8 mouse cellular contexts compared by ENCODE assay signal in the genomic region with DNA sequence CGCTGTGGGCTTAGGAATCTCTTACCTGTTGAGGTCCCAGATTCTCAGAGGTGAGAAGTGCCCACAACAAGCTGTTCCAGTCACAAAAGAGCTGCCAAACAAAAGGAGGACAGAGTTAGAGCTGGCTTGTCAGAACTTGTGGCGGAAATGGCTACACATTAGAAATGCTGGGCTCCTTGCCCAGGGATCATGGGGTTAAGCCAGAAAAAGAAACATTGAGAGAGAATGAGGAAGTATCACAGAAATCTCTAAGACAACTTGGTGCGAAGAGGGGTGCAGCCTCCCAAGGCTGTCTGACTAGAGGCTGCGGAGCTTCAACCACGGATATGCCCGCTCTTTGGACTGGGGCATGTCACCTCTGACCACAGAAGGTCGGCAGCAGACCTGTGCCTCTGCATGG. TPM values are rescaled to one million over a fixed set of nuclear protein-coding genes. Genes with fewer than 3 reads are reported as not detected.
A peak's percentile ranks its signal among the peaks of the same experiment; 100 is the strongest.
DNase-seq lines count a peak whose midpoint lies in the region; ATAC-seq and TF ChIP-seq lines count a peak whose summit lies in the region.

No protein-coding gene starts in this region.

- no peak for ATAC-seq in heart, embryonic 11.5 days (replicated peaks; ENCODE audit: insufficient number of reproducible peaks, low FRiP score, low TSS enrichment)
- ATAC-seq in megakaryocyte-erythroid progenitor cell, adult 5-6 weeks (replicated peaks; ENCODE audit: low FRiP score, low TSS enrichment, poor library complexity, severe bottlenecking): 0 out of 2 replicates have a peak, but pooled peaks have one; percentile 31
- ATAC-seq in hindbrain, embryonic 16.5 days: no peak

- no peak for TF ChIP-seq EP300 in heart, adult 2 months (IDR thresholded peaks at IDR 0.05; ENCODE audit: insufficient read depth, low read depth, low read length)

- no peak for TF ChIP-seq CTCF in heart, adult 2 months (IDR thresholded peaks at IDR 0.05)

- no peak overlapping the region for H3K4me3 ChIP-seq in heart, adult 2 months
- H3K4me3 ChIP-seq in heart, embryonic 11.5 days (ENCODE audit: low read depth, low read length): no peak overlapping the region
- no peak overlapping the region for H3K4me3 ChIP-seq in hindbrain, embryonic 16.5 days (ENCODE audit: low read length)

- no peaks in the 10 kb centered on the region for H3K27me3 ChIP-seq in heart, adult 2 months (ENCODE audit: control insufficient read depth, insufficient read depth, low read length)
- H3K27me3 ChIP-seq in heart, embryonic 11.5 days (ENCODE audit: control insufficient read depth, insufficient read depth, low read length): no peaks in the 10 kb centered on the region
- no peaks in the 10 kb centered on the region for H3K27me3 ChIP-seq in hindbrain, embryonic 16.5 days (replicated peaks; ENCODE audit: control insufficient read depth, insufficient read depth, low read length)

- peaks cover 7% of the 10 kb centered on the region for H3K4me1 ChIP-seq in heart, adult 2 months (ENCODE audit: control insufficient read depth, insufficient read depth, low read length)
- H3K4me1 ChIP-seq in heart, embryonic 11.5 days (ENCODE audit: control insufficient read depth, insufficient read depth, low read length): no peaks in the 10 kb centered on the region; the same call in 1 of the 2 replicates
- H3K4me1 ChIP-seq in hindbrain, embryonic 16.5 days (ENCODE audit: control insufficient read depth, insufficient read depth, low read depth, low read length): peaks cover 12% of the 10 kb centered on the region

- peaks cover 4% of the 10 kb centered on the region for H3K36me3 ChIP-seq in heart, adult 2 months (ENCODE audit: control insufficient read depth, insufficient read depth, low read length)
- no peaks in the 10 kb centered on the region for H3K36me3 ChIP-seq in heart, embryonic 11.5 days (ENCODE audit: control insufficient read depth, insufficient read depth, low read length)
- no peaks in the 10 kb centered on the region for H3K36me3 ChIP-seq in hindbrain, embryonic 16.5 days (ENCODE audit: control insufficient read depth, insufficient read depth, low read length)

- DNase-seq in heart, adult 2 months: peak; percentile 67 to 81
- DNase-seq in adipocyte (ENCODE audit: low spot score): peak; percentile 96
- DNase-seq in heart, postnatal 36 days: peak; percentile 72 to 75
- DNase-seq in spleen, adult 18-20 months: no peak
- no peak for DNase-seq in thymus, postnatal 4 days

- no peaks in the 10 kb centered on the region for H3K79me2 ChIP-seq in heart, adult 2 months (replicated peaks; ENCODE audit: control insufficient read depth, insufficient read depth, low read length)

- no peak overlapping the region for H3K4me2 ChIP-seq in heart, embryonic 11.5 days
- no peak overlapping the region for H3K4me2 ChIP-seq in hindbrain, embryonic 16.5 days (ENCODE audit: low read length)

- 31% methylated on average over 7 of the region's 7 CpGs for WGBS in heart, adult 2 months
- 80% methylated on average over 7 of the region's 7 CpGs for WGBS in heart, embryonic 11.5 days (ENCODE audit: insufficient replicate concordance)
- 76% methylated on average over 7 of the region's 7 CpGs for WGBS in hindbrain, embryonic 16.5 days

- peak overlapping the region; percentile 65 for H3K27ac ChIP-seq in heart, adult 2 months
- no peak overlapping the region for H3K27ac ChIP-seq in heart, embryonic 11.5 days (ENCODE audit: low read depth, low read length)
- no peak overlapping the region for H3K27ac ChIP-seq in hindbrain, embryonic 16.5 days (ENCODE audit: low read depth, low read length)

- TF ChIP-seq POLR2A in heart, adult 2 months (IDR thresholded peaks at IDR 0.05; ENCODE audit: insufficient read depth, low read depth, low read length): no peak

- H3K9ac ChIP-seq in heart, adult 2 months (ENCODE audit: low read depth, low read length): peak overlapping the region; percentile 40; the same call in 1 of the 2 replicates
- no peak overlapping the region for H3K9ac ChIP-seq in heart, embryonic 11.5 days (ENCODE audit: low read depth, low read length)
- H3K9ac ChIP-seq in hindbrain, embryonic 16.5 days (ENCODE audit: low read depth, low read length): no peak overlapping the region

- intact Hi-C loops in heart, adult 2 months (cut with DNase I): no loop called here
- intact Hi-C loops in heart, postnatal 36 days (cut with DNase I): no loop called here

- H3K9me3 ChIP-seq in heart, embryonic 11.5 days (replicated peaks; ENCODE audit: control insufficient read depth, low read length): no peaks in the 10 kb centered on the region
- H3K9me3 ChIP-seq in hindbrain, embryonic 16.5 days (ENCODE audit: control insufficient read depth, low read length): no peaks in the 10 kb centered on the region

RNA-seq across cellular contexts. Expression of a gene that starts 31.3 kb away (rescaled TPM):
- 10 to 100 TPM; 22.1 to 22.4 TPM for total RNA-seq in heart, adult 2 months (2021)
- 6.1 and 10.2 TPM in 2 replicates for polyA plus RNA-seq in heart, adult 2 months (2012; rRNA removed)
- polyA plus RNA-seq in heart, embryonic 11.5 days (2014; fragmentation: Nextera tagmentation; extraction: Ambion mirVana): 32.6 and 35.1 TPM in 2 replicates
- 10 to 100 TPM; 17.6 to 21.5 TPM for total RNA-seq in heart, postnatal 36 days (2021)
- 22.0 and 30.6 TPM in 2 replicates for total RNA-seq in megakaryocyte-erythroid progenitor cell, adult 5-6 weeks (2014; fragmentation: Nextera tagmentation)
- 17.5 and 23.1 TPM in 2 replicates for total RNA-seq in megakaryocyte-erythroid progenitor cell, adult 5-6 weeks (2017)
- 77.0 and 85.7 TPM in 2 replicates for polyA plus RNA-seq in hindbrain, embryonic 16.5 days (2015; fragmentation: Nextera tagmentation; extraction: Ambion mirVana)

RNA-seq across cellular contexts. Expression of a gene that starts 31.4 kb away (rescaled TPM):
- total RNA-seq in heart, adult 2 months (2021): 1 to 10 TPM; 9.7 to 9.8 TPM
- 9.5 and 10.7 TPM in 2 replicates for polyA plus RNA-seq in heart, adult 2 months (2012; rRNA removed)
- 13.6 and 13.9 TPM in 2 replicates for polyA plus RNA-seq in heart, embryonic 11.5 days (2014; fragmentation: Nextera tagmentation; extraction: Ambion mirVana)
- 10 to 100 TPM in 1 of 2 experiments, 1 to 10 TPM in 1; 9.8 to 11.4 TPM for total RNA-seq in heart, postnatal 36 days (2021)
- 8.6 and 10.2 TPM in 2 replicates for total RNA-seq in megakaryocyte-erythroid progenitor cell, adult 5-6 weeks (2014; fragmentation: Nextera tagmentation)
- 5.4 and 10.3 TPM in 2 replicates for total RNA-seq in megakaryocyte-erythroid progenitor cell, adult 5-6 weeks (2017)
- 11.1 and 14.6 TPM in 2 replicates for polyA plus RNA-seq in hindbrain, embryonic 16.5 days (2015; fragmentation: Nextera tagmentation; extraction: Ambion mirVana)

Comparison
In these comparisons a context has a peak if more than half of its experiments do, and no peak if none do; other contexts are left out.
1. DNase-seq: peak in heart, adult 2 months (2 of 2), adipocyte (single experiment) and heart, postnatal 36 days (2 of 2); none in spleen, adult 18-20 months (0 of 2) and thymus, postnatal 4 days (single experiment).